In the genomic region with DNA sequence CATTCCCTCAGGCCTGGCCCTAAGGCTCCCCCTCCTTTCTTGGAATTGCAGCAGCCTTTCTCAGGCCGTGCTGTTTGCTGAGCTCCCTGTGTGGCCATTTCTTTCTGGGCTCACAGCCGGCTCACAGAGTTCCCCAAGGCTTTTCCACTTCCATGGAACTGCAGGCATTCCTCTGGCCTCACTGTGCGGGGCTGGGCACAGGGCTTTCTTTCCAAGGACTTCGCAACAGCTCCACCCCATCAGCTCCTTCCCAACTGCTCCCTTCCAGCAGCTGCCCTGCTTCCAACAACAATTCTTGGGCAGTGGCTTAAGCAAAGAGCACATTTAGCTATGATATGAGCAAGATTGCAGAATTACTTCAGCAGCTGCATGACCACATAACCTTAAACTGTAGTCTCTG, we compare ENCODE assay signal across 8 mouse cellular contexts.
DNase-seq lines count a peak whose midpoint lies in the region; ATAC-seq and TF ChIP-seq lines count a peak whose summit lies in the region.

No protein-coding gene starts in this region.

- H3K4me1 ChIP-seq in lung, embryonic 14.5 days (ENCODE audit: insufficient read depth): no peaks in the 10 kb centered on the region

- no peak overlapping the region for H3K9ac ChIP-seq in lung, embryonic 14.5 days

- H3K4me2 ChIP-seq in lung, embryonic 14.5 days: no peak overlapping the region

- peak; percentile 47; the same call in 1 of the 2 replicates for ATAC-seq in lung, embryonic 14.5 days (ENCODE audit: insufficient read depth)

- no peaks in the 10 kb centered on the region for H3K27me3 ChIP-seq in lung, embryonic 14.5 days (ENCODE audit: insufficient read depth, low read length)

- TF ChIP-seq CTCF in lung, embryonic 14.5 days (IDR thresholded peaks at IDR 0.05; ENCODE audit: low read depth): no peak

- DNase-seq in adrenal gland, postnatal 14 days: peak; percentile 67
- DNase-seq in adrenal gland, adult 18-20 months (ENCODE audit: low spot score in 2 of 2): no peak
- DNase-seq in right cerebral cortex, adult 18-20 months: peak; percentile 27
- no peak for DNase-seq in right cerebral cortex, postnatal 25 days
- DNase-seq in lung, embryonic 14.5 days: peak; percentile 54
- peak; percentile 69 for DNase-seq in testis, postnatal 14 days (ENCODE audit: low spot score)
- no peak for DNase-seq in left cerebral cortex, adult 9 months (ENCODE audit: low spot score in 2 of 2)
- no peak for DNase-seq in right cerebral cortex, postnatal 4 days

- no peak overlapping the region for H3K27ac ChIP-seq in lung, embryonic 14.5 days (ENCODE audit: low read depth)

- WGBS in lung, embryonic 14.5 days: 18% methylated on average over 4 of the region's 4 CpGs

- H3K36me3 ChIP-seq in lung, embryonic 14.5 days (ENCODE audit: insufficient read depth): no peaks in the 10 kb centered on the region

- H3K9me3 ChIP-seq in lung, embryonic 14.5 days (ENCODE audit: low read depth, low read length): no peaks in the 10 kb centered on the region

- H3K4me3 ChIP-seq in lung, embryonic 14.5 days (ENCODE audit: low read depth, low read length): no peak overlapping the region

Comparison
In these comparisons a context has a peak if more than half of its experiments do, and no peak if none do; other contexts are left out.
1. DNase-seq: peak in adrenal gland, postnatal 14 days (single experiment), right cerebral cortex, adult 18-20 months (single experiment), lung, embryonic 14.5 days (single experiment) and testis, postnatal 14 days (single experiment); none in adrenal gland, adult 18-20 months (0 of 2), right cerebral cortex, postnatal 25 days (single experiment), left cerebral cortex, adult 9 months (0 of 2) and right cerebral cortex, postnatal 4 days (single experiment).